Mouse (Mus musculus) stomach, postnatal 0 days (tissue): ENCODE data around the gene Arpc5l.

Experiments used
- CTCF ChIP-seq: IDR thresholded peaks from 2 replicates; pipeline ENCODE4 v1.5.1; 2016; ENCODE audit warnings: antibody characterized with exemption, low read depth, mild to moderate bottlenecking, moderate library complexity
- EP300 ChIP-seq: optimal IDR thresholded peaks from 2 replicates; pipeline ENCODE3; 2016; ENCODE audit warnings: antibody characterized with exemption

- no peak for TF ChIP-seq EP300
- TF ChIP-seq CTCF, result no peak
Observed at GRCm38 (mm10) chr2:38964198-38964597, 41.0 kb upstream of the Arpc5l start.
